Mouse (Mus musculus) monocyte, adult 2 months (primary cell): ENCODE data around the gene Emg1.
"Not testable (repeated sequence)": the region's sequence is repeated elsewhere in the genome, so short reads cannot be mapped to it uniquely, and the experiment has no call there.

Experiments
- DNase-seq, 2 experiments: peaks; one replicate each; pipeline ENCODE4 v3.0.0; 2022; ENCODE audit warnings: low spot score in 2 of 2, low read depth in 1 of 2

Emg1 gene

DNA sequence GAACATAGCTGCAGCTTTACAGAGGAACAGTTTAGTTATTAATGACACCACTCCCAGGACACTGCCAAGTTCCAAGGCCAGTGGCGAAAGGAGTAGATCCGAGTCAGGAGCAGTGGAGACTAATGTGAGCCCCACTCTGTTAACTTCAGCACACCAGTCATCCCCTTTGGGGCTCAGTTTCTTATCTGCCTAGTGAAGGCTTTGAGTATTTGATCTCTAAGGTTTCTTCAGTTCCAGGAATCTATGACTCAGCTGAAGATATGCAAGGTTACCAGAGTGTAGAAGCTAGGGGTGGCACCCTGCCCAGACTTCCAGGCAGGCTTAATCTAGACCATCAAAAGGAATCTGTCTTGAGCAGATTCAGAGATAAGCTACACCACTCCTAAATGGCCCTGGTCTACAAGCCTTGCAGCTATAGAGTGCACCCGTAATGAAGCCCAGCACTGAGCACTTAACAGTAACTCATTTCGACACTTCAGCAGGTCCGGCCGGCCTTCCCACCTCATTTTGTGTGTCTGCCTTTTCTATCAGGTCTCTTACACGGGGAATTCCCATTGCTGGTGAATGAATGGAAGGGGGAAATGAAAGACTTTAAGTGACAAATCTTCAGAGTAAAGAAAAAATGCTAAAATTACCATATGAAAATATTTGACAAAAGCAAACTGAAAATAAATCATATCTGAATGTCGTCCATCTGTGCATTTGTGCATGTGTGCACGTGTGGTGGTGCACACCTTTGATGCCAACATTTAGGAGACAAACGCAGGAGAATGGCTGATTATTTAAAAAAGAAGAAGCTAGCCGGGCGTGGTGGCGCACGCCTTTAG, 28.2 kb downstream of the Emg1 start:
- DNase-seq = no peak

DNA sequence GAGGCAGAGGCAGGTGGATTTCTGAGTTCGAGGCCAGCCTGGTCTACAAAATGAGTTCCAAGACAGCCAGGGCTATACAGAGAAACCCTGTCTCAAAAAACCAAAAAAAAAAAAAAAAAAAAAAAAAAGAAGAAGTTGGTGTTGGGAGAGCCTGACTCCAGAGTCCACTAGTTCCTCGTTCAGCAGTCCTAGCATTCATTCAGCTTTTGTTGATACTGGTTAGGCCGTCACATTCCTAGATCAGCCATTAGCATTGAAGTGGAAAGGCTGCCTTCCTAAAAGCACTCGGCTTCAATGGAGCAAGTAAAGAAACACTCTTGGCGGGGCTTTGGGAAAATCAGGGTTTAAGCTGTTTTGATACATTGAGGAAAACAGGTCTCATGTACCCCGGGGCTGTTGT, 29.7 kb downstream of the Emg1 start:
- DNase-seq = not testable (repeated sequence)

DNA sequence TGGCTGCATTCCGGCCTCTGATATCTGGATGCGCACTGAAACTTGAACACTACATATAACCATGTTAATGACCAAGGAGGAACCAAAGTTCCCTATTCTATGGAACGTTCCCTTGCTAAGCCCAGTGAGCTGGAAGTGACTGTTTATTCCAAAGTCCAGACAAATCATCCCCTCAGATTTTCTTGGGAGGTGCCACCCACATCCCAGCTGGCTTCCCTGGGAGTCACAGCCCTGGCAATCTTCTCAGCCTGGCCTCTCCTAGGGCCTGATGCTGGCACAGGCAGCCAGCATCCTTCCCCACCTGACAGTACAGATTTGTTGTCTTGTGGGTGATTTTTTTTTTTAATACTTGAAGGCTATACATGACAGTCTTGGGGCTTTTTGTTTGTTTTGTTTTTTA, 32.5 kb downstream of the Emg1 start:
- DNase-seq = no peak

DNA sequence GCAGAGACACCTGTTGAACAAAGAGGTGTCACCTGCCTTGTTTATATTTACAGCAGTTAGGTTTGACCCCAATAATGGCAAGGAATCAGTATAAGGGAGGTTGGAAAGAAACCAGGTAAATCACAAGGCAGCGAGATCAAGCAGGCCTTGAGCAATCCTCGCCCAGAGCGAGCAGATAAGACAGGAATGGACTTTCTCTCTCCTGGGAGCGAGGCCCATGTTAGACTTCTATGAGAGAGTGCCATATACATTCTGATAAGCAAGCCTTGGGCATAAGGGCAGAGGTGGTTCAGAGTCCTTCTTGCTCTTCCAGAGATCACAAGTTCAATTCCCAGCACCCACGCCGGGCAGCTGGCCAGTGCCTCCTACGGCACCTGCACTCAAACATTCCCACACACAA, 33.2 kb downstream of the Emg1 start:
- DNase-seq = no peak

DNA sequence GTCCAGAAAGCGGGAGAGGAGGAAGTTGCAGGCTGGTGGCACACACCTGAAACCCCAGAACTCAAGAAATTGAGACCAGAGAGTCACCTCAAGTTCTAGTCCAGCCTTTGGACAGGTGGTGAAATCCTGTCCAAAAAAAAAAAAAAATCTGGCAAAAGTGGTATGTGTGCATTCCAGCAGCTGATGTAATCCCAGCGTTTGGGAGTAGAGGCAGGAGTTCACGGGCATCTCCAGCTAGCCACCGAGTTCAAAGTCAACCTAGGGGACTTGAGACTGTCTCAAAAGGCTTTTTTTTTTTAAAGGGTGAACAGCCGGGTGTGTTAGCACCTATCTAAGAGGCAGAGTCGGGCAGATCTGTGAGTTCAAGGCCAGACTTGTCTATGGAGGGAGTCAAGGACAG, 35.8 kb downstream of the Emg1 start:
- DNase-seq = no peak

DNA sequence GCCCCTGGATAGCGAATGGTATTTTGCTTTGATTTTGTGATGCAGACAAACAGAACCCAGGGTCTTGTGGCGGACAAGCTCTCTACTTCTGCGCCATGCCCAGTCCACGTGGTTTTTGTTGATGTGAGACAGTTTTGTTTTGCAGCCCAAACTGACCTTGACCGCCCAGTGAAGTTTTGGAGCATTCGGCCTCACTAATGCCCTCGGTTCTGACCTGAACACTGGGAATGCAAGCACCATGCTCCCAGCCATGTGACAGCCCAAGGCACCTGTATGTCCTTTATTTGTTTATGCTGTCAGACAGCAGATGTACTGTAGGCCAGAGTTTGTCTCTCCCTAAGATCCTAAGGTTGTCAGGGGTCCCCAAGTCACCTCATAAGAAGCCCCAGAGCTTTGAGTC, 37.4 kb downstream of the Emg1 start:
- DNase-seq = no peak

DNA sequence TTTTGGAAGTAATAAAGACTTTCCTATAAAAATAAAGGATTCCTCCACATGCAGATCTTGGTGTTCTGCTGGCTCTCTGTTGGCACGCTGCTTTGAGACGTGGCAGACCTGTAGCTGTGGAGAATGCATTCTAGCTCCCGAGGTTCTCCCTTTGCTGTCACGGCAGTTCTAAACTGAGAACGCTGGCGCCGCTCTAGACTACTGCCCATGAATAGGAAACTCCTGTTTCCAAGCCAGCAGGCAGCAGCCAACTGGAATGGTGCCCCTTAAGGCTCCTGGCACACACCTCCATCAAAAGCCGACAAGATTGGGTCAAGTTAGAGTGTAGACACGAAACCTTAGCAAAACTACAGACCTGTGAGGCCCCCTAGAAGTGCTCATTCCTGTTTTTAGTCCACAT, 38.4 kb downstream of the Emg1 start:
- no peak for DNase-seq

DNA sequence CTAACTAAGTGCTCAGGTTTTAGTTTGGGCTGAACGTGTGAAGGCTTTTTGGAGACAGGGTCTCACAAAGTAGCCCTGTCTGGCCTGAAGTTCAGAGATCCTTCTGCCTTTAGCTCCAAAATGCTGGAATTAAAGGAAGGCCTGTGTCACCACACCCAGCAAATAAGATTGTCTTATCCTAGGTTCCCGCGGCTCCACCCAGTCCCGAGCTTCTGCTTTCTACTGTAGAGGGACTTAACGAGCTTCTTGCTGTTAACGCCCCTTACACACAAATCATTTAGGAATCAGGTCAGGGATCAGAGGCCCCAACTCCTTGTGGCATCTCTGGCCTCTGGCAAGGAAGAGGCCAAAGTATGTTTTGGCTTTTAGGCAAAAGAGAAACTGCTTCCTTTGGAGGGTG, 39.9 kb downstream of the Emg1 start:
- no peak for DNase-seq

DNA sequence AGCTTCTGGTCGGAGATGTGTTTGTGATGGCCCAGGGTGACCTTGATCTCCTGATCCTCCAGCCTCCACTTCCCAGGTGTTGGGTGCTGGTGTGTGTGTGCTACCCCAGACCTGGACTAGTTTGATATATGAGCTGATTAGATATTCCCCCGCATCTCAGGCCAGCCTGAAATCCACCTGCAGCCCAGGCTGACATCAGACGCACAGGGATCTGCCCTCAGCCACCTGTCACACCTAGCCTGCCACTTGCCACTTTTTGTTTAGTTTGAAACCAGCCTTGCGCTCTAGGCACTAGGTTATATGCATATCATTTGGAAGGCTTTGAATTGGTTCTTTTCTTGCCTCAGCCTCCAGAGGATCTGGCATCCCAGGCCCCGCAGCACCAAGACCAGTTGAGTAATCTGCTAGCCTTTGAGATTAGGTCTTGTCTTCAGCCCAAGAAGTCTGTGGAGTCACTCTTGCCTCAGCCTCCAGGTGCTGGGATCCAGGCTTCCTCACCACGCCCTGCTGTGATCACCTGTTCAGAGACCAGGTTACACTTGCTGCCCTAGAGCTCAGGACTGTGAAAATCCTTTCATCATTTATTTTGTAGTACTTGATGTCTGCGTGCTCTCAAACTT, 41.6 kb downstream of the Emg1 start:
- no peak for DNase-seq

DNA sequence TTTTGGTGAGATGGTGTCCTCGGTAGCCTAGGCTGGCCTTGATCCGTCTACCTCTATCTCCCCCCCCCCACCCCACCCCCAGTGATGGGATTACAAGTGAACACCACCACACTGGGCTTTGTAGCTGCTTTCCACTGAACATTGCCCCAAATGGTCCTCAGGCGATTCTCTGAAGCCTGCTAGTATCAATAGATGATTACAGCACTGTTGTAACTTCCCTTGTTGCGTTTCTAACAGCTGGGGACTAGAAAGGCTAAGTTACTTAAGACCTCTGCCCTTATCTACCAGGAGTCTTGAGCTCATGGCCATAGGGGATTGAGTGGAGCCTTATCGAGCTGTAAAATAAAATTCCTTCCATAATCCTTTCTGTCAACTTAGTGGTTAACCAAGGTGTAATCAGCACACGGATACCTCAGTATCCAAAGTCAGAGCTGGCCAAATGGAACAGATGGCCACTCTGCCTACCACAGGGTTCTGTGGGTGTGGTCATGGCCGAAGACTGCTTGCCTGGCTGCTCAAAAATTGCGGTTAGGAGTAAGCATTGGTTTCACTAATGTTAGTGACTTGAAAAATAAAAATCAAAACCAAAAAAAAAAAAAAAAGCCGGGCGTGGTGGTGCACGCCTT, 42.6 kb downstream of the Emg1 start:
- DNase-seq = no peak

DNA sequence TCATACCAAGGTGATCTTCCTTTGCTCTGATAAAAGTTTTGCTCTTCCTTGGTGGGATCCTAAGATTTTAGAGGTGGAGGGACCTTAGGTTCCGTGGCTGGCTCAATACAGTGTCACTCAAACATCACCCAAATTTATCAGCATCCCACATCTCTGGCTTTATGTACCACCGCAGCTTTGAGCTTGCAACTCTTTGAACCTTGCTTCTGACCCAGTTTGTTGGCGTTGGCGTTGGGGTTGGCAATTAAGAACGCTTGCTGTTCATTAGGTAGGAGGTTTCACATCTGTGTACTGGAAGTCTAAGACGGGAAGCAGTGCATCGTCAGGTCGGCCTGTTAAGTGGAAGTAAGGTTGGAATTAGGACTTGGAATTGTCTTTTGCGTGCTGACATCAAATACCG, 47.0 kb downstream of the Emg1 start:
- DNase-seq = no peak

DNA sequence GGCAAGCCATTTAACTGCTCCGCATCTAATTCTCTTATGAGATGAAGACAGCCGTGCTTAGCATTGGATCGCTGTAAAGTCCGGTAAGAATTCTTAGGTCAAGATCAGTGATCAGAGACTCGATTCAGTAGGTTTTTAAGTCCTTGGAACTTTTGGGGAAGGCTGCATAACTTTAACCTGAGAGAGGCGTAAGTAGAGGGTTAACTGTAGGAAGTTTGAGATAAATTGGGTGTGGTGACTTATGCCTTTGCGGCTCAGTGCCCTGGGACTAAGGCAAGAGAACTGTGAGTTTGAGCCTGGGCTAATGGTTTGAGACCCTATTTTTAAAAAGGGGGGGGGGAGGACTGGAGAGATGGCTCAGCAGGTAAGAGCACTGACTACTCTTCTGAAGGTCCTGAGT, 47.7 kb downstream of the Emg1 start:
- no peak for DNase-seq

DNA sequence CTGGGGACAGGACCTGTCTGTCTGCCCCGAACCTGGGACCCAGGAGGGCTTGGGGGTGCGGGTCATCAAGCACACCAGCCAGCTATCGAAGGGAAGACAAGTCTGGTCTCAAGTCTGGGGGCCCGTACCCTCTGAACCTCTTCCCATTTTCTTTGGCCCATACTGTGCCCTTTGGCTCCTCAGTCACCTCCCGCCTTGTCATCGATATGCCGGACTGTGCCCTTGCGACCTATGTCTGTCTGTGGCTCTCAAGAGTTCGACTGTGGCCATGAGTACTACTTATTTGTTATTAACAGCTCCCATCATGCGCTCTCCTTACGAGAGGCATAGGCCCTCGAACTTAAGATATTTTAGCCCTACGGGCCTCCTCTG, 48.6 kb downstream of the Emg1 start:
- no peak for DNase-seq

DNA sequence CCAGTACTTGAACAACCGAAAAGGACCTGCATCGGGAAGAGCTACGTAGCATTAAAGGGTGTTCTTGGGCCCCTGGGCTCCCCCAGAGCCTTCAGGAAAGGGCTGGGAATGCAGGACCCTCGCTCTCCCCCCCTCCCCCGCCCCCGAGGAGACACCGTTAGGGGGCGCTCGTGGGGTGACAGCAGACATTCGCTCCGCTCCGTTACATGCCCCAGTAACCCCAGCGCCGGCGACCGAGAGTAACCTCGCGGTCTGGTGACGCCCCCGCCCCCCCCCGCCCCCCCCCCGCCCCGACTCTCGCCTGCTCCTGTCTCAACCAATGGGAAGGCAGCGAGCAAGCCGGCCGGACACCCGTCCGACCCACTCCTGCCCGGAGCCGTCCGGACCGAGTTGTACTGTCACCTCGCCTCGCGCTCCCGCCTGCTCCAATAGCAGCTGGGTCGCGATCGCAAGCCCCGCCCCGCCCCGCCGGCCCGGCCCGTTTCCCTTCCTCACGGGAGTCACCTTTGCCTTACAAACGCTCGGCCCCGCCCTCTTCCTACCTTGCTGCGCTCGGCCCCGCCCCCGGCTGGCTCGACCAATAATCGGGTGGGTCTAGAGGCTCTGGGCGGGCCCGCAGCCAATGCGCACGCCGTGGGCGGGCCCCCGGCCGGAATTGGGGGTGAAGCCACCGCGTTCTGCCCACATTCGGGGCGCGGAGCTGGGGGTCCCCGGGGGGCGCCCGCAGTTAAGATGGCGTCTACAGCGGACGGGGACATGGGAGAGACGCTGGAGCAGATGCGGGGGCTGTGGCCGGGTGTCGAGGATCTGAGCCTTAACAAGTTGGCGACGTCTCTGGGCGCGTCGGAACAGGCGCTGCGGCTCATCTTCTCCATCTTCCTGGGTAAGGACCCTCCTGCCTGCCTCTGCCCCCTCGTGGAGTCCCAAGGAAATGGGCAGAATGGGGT, 49.2 kb downstream of the Emg1 start, which contains the start of gene Lpcat3:
TSS of gene Lpcat3 (plus strand) at position 551 of the 947 bp plus-strand sequence.
- DNase-seq = peak; percentile 92 to 97

DNA sequence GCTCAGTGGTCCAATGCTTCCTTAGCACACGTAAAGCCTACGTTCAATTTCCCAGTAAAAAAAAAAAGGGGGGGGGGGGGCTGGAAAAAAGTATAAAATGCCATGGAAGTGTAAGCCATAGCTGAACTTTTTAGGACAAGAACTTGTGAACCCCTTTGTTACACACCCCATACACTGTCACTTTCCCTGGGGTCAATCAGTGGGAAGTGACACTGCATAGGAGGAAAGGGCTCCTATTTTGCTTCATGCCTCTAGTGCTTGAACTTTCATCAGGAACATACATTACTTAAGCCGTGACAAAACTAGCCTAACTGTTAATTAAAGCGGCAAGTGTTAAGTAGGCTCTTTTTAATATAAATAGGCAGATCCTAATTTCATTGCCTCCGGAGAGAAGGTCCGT, 50.0 kb downstream of the Emg1 start:
- DNase-seq = no peak

DNA sequence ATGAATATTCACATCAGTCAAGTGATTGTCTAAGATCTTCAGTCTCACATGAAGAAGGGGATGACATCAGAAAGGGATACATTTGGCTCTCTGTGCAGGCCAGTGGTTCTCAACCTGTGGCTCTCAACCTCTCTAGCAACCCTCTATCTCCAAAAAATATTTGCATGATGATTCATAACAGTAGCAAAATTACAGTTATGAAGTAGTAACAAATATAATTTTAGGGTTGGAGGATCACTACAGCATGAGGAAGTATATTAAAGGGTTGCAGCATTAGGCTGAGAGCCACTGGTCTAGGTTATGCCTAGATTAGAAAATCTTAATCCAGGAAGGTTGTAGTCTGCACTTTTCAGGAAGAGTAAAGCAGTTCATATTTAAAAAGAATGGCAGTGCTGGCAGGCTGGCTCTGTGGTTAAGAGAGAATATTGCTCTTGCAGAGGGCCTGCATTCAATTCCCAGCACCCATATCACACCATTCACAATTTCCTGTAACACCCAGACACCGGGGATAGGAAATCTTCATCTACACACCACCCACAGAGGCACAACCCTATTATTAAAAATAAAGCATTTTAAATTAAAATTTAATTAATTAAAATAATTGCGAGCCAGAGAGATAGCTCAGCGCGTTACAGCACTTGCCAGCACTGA, 50.7 kb downstream of the Emg1 start:
- DNase-seq = no peak

DNA sequence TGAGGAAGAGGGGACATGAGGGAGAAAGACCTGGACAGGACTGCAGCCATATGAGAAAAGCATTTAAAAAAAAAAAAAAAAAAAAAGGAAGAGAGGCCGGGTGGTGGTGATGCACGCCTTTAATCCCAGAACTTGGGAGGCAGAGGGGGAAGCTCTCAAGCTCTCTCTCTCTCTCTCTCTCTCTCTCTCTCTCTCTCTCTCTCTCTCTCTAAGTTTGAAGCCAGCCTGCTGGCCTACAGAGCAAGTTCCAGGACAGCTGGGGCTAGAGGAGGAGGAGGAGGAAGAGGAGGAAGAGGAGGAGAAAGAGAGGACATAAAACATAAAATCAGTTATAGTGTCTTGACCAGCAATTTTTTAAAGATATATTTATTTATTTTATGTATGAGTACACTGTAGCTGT, 53.9 kb downstream of the Emg1 start:
- DNase-seq = no peak

DNA sequence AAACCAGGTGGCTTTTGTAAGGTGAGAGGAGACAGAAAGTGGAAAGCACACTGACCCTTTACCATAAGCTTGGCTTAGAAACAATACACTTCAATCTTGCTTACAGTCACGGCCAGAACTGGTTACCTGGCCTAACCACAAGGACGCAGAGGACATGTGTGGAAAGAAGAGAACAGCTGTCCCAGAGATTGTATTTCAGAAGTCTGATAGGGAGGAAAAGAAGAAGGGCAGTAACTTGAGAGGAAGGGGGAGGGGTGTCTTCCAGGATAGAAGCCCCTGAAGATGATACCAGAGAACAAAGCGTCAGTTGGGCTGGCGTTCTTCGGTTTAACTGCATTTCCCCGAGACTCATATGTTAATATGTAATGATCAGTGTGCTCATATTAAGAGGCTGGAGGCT, 56.1 kb downstream of the Emg1 start:
- DNase-seq = no peak
